Mouse (Mus musculus) midbrain, embryonic 10.5 days (tissue): ENCODE results near the gene Mfsd5. TPM values are rescaled to one million over a fixed set of nuclear protein-coding genes. Genes with fewer than 3 reads are reported as not detected.

Source experiments
- DNase-seq: peaks from one replicate; pipeline ENCODE4 v3.0.0-alpha.2; 2017; ENCODE audit warnings: low spot score
- H3K27ac ChIP-seq: fragments of 300-500 bp; sonication (generic); replicated peaks from 2 replicates; pipeline ENCODE4 v1.5.1; 2016; ENCODE audit warnings: mild to moderate bottlenecking
- H3K27me3 ChIP-seq: fragments of 300-500 bp; sonication (generic); 2 replicates; pipeline ENCODE4 v1.6.1; 2016; ENCODE audit warnings: low read depth, mild to moderate bottlenecking; ENCODE audit not compliant: poor library complexity, severe bottlenecking
- H3K36me3 ChIP-seq: fragments of 300-500 bp; sonication (generic); 2 replicates; pipeline ENCODE4 v1.6.1; 2016; ENCODE audit warnings: mild to moderate bottlenecking, moderate library complexity
- H3K4me1 ChIP-seq: fragments of 300-500 bp; sonication (generic); 2 replicates; pipeline ENCODE4 v1.6.1; 2016
- H3K4me3 ChIP-seq: fragments of 300-500 bp; sonication (generic); 2 replicates; pipeline ENCODE4 v1.5.1; 2016; ENCODE audit warnings: mild to moderate bottlenecking, moderate library complexity
- H3K9me3 ChIP-seq: fragments of 300-500 bp; sonication (generic); replicated peaks from 2 replicates; pipeline ENCODE4 v1.6.1; 2016; ENCODE audit warnings: mild to moderate bottlenecking
- WGBS: fragments of 180-500 bp; shearing (Covaris S2); methylation state at CpG from one replicate; pipeline ENCODE4 v1.1.7; 2016; 5-methylcytosine and 5-hydroxymethylcytosine counted together
- polyA plus RNA-seq: library from polyadenylated mRNA; unstranded; fragments of >200 nt; fragmentation: Nextera tagmentation; extraction: Ambion mirVana; gene quantifications from 2 replicates; pipeline ENCODE4 v1.2.1, GENCODE M21; 2016

Mfsd5 gene
- polyA plus RNA-seq, 1 experiment from 2014 or later = 63.2 TPM

DNA sequence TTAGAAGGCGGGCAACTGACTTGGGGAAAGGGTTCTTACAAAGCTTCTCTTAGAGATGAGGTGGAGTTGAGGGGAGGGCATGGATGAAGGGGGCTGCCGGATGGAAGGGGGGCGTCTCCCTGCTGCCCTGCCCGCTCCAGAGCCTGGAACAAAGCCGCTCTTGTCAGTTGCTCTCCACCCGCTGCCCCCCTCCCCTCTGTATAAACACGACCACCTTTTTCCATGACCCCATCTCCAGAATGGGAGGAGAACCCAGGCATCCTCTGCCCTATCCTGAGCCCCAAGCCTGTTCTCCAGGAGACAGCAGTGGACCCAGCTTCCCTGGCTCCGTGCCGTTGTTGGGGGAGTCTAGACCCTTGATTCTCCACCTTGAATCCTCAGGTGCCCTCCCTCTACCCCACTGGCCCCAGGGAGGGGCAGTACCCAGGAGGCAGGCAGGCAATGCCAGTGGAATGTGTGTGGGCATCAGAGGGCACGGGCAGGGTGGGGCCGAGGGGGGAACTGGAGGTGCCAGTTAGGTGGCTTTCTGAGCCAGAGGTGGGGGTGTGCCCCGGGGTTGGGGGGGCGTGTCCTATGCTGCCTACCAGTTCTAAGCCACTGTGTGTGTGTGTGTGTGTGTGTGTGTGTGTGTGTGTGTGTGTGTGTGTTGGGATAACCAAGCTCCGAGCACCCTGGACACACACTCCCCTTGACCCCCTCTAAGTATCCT, 23.6 kb upstream of the Mfsd5 start:
- WGBS = 49% methylated on average over 13 of the region's 14 CpGs
- Histone ChIP-seq H3K9me3 (no peaks in the 10 kb centered on the region), H3K4me1 (peaks cover 46% of the 10 kb centered on the region), H3K27me3 (peaks cover 91% of the 10 kb centered on the region), H3K4me3 (peak overlapping the region; percentile 66; the same call in 1 of the 2 replicates), H3K27ac (no peak overlapping the region; the same call in 1 of the 2 replicates), H3K36me3 (no peaks in the 10 kb centered on the region)
- DNase-seq = no peak

- H3K36me3 ChIP-seq = no peaks in the 10 kb centered on the region
- DNase-seq = no peak
- WGBS = 9% methylated on average over 22 of the region's 22 CpGs
- no peaks in the 10 kb centered on the region for H3K9me3 ChIP-seq
- peak overlapping the region; percentile 75 for H3K27ac ChIP-seq
- peaks cover 42% of the 10 kb centered on the region for H3K4me1 ChIP-seq
- peaks cover 82% of the 10 kb centered on the region for H3K27me3 ChIP-seq
- H3K4me3 ChIP-seq = peak overlapping the region; percentile 66
Observed at GRCm38 (mm10) chr15:102256431-102257201, 22.6 kb upstream of the Mfsd5 start.

DNA sequence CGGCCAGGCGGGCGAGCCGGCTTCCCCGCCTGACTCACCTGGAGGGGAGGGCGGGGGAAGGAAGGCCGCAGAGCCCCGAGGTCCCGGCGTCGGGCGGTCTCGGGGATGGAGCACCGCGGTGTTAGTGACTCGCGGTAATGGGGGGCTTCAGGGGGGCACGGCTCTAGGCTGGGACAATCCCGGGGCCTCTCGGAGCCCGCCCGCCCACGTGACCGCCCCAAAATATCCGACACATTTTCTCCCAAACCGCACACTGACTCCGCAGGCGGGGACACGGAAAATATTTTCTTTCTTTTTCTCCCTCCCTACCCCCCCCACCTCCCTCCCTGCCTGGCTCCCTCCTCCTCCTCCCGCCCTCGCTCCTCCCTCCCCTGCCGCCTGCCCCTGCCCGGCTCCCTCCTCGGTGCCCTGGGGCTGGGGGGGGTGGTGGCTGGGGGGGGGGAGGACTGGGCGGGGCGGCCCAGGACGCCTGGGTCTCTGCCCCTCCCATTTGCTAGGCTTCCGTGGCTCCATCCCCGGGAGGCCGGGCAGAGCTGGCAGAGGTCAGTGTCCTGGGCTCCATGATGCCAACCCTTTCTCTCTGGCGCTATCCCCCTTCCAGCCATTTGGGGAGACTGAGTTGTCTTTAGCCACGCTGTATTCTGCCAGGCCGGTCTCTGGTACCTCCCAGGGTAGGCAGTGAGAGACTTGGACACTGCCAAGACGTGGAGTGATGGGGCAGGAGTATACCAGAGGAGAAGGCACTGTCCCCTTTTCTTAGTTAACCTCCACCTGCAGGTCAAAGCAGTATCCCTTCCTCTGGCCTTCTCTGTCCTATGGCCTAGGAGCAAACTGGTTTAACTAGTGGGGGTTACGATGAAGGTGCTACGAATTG, 21.8 kb upstream of the Mfsd5 start, which contains the start of gene Rarg:
Gene Rarg, minus strand, starts transcription at position 316 of the 874 bp plus-strand sequence.
- no peaks in the 10 kb centered on the region for H3K9me3 ChIP-seq
- under 1% methylated on average over 40 of the region's 46 CpGs for WGBS
- no peaks in the 10 kb centered on the region for H3K36me3 ChIP-seq
- peaks cover 42% of the 10 kb centered on the region for H3K4me1 ChIP-seq
- peak within 1 kb of the TSS; percentile 66 for H3K4me3 ChIP-seq
- peaks cover 78% of the 10 kb centered on the region for H3K27me3 ChIP-seq
- peak; percentile 49 for DNase-seq
- H3K27ac ChIP-seq = peak within 1 kb of the TSS; percentile 75

GRCm38 (mm10) chr15:102258076-102258470, 21.2 kb upstream of the Mfsd5 start:
- peaks cover 81% of the 10 kb centered on the region for H3K27me3 ChIP-seq

DNA sequence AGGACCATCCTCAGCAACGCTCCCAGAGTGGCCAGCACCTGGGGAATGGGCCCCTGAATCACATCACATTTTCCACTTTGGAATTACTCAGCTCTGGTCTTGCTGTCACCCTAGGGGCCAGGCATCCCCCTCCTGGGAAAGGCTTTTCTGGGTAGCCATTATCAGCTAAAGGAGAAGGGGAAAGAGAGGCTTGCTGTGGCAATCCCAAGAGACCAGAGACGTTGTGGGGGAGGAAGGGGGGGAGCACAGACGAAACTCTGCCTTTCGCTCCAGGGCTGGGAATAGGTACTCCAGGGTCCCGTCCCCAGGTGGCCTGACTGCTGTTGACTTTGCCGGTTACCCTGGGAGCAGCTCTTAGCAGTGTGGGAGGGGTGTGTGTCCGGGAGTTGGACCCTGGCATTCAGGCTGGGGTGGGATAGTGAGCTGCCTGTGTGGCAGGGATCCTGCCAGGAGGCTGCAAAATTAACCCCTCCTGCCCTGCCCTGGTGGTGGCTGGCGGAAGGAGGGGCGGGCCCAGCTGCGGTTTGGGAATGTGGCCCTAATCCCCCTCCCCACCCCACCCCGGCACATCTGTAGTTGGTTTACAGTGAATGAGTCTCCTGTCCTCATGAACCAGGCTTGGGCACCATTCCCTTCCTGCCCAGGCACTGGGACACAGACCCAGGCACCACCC, 20.5 kb upstream of the Mfsd5 start:
- peaks cover 42% of the 10 kb centered on the region for H3K4me1 ChIP-seq
- H3K27me3 ChIP-seq = peaks cover 81% of the 10 kb centered on the region
- H3K27ac ChIP-seq = peak overlapping the region; percentile 29; the same call in 1 of the 2 replicates
- H3K36me3 ChIP-seq = no peaks in the 10 kb centered on the region
- DNase-seq = no peak
- 8% methylated on average over 11 of the region's 11 CpGs for WGBS
- H3K4me3 ChIP-seq = 0 out of 2 replicates have a peak overlapping the region, but pooled peaks have one; percentile 5
- H3K9me3 ChIP-seq = no peaks in the 10 kb centered on the region

More at GRCm38 (mm10) chr15:102258076-102258470, 21.2 kb upstream of the Mfsd5 start:
- Histone ChIP-seq H3K4me3 (peak overlapping the region; percentile 66), H3K9me3 (no peaks in the 10 kb centered on the region), H3K36me3 (no peaks in the 10 kb centered on the region), H3K27ac (0 out of 2 replicates have a peak overlapping the region, but pooled peaks have one; percentile 29), H3K4me1 (peaks cover 42% of the 10 kb centered on the region)
- WGBS = 4% methylated on average over 12 of the region's 12 CpGs
- DNase-seq = peak; percentile 46

DNA sequence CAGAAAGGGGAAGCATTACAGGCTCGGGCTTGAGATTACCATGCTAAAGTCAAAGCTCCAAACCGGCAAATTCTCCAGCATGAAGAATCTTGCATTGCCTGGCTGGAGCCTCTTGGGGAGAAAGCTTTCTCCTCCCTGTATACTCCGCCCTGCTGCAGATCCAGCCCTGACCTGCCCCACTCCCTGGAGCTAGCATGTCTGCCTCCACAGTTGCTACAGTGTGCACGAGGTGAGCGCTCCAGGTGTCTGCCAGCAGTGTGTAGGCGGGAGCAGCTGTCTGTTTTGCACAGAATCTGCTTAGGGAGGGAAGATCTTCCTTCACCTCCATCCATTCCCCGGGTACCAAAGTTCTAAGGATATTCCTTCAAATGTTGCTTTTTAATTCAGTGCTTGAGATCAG, 16.7 kb upstream of the Mfsd5 start:
- H3K27ac ChIP-seq = no peak overlapping the region
- peaks cover 42% of the 10 kb centered on the region for H3K27me3 ChIP-seq
- no peaks in the 10 kb centered on the region for H3K9me3 ChIP-seq
- no peak overlapping the region for H3K4me3 ChIP-seq
- peaks cover 21% of the 10 kb centered on the region for H3K4me1 ChIP-seq
- 48% methylated on average over 7 of the region's 7 CpGs for WGBS
- DNase-seq = no peak
- no peaks in the 10 kb centered on the region for H3K36me3 ChIP-seq

DNA sequence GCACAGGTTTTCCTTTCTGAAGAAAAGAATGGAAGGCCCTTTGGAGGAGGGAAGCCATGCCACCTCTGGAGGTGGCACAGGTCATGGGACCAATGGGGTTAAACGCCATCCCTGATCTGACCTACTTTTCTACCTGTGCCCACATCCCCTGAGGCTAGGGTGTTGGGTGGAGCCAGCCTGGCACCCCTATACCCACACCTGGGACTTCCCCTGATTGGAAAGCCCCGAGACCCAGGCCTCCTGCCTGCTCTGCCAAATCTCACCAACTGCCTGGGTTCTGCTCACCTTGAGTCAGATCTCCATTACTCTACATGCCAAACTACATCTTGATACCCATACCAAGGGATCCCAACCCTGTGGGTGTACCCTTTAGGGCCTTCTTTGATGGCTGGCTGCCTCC, 16.2 kb upstream of the Mfsd5 start:
- H3K9me3 ChIP-seq = no peaks in the 10 kb centered on the region
- peaks cover 38% of the 10 kb centered on the region for H3K27me3 ChIP-seq
- peaks cover 17% of the 10 kb centered on the region for H3K4me1 ChIP-seq
- H3K4me3 ChIP-seq = no peak overlapping the region
- no peak for DNase-seq
- no peak overlapping the region for H3K27ac ChIP-seq
- 81% methylated on average over 2 of the region's 2 CpGs for WGBS
- no peaks in the 10 kb centered on the region for H3K36me3 ChIP-seq

DNA sequence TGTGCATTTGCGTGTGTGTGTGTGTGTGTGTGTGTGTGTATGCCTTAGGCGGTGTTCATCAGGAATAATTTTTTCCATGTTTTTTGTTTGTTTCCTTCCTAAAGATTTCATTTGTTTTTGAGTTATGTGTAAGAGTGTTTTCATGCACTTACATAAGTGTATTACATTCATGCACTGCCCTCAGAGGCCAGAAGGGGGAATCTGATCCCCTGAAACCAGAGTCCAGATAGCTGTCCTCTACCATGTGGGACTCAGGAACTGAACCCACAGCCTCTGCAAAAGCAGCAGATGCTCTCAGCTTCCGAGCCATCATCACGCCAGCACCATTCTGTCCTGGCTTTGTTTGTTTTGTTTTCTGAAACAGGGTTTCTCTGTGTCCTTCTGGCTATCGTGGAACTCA, 13.7 kb upstream of the Mfsd5 start:
- no peak for DNase-seq
- Histone ChIP-seq H3K27me3 (peaks cover 27% of the 10 kb centered on the region), H3K4me3 (no peak overlapping the region), H3K4me1 (peaks cover 8% of the 10 kb centered on the region), H3K36me3 (no peaks in the 10 kb centered on the region), H3K27ac (no peak overlapping the region), H3K9me3 (no peaks in the 10 kb centered on the region)
- 94% methylated on average over 5 of the region's 5 CpGs for WGBS

- Histone ChIP-seq H3K27me3 (peaks cover 25% of the 10 kb centered on the region), H3K36me3 (no peaks in the 10 kb centered on the region), H3K27ac (peak within 1 kb of the TSS; percentile 68), H3K4me1 (peaks cover 19% of the 10 kb centered on the region), H3K4me3 (peak within 1 kb of the TSS; percentile 45), H3K9me3 (no peaks in the 10 kb centered on the region)
- peak; percentile 26 for DNase-seq
- 4% methylated on average over 21 of the region's 21 CpGs for WGBS
Observed at GRCm38 (mm10) chr15:102270274-102270960, 8.8 kb upstream of the Mfsd5 start, which contains the start of gene Gm9918. Gene Gm9918, plus strand, starts transcription at chr15:102270563.

- H3K27ac ChIP-seq = no peak overlapping the region
- H3K27me3 ChIP-seq = peaks cover 25% of the 10 kb centered on the region
- H3K4me3 ChIP-seq = no peak overlapping the region
- peaks cover 19% of the 10 kb centered on the region for H3K4me1 ChIP-seq
- no peaks in the 10 kb centered on the region for H3K9me3 ChIP-seq
- no peak for DNase-seq
- no peaks in the 10 kb centered on the region for H3K36me3 ChIP-seq
- 21% methylated on average over 3 of the region's 3 CpGs for WGBS
Observed at GRCm38 (mm10) chr15:102271441-102271840, 7.8 kb upstream of the Mfsd5 start.

DNA sequence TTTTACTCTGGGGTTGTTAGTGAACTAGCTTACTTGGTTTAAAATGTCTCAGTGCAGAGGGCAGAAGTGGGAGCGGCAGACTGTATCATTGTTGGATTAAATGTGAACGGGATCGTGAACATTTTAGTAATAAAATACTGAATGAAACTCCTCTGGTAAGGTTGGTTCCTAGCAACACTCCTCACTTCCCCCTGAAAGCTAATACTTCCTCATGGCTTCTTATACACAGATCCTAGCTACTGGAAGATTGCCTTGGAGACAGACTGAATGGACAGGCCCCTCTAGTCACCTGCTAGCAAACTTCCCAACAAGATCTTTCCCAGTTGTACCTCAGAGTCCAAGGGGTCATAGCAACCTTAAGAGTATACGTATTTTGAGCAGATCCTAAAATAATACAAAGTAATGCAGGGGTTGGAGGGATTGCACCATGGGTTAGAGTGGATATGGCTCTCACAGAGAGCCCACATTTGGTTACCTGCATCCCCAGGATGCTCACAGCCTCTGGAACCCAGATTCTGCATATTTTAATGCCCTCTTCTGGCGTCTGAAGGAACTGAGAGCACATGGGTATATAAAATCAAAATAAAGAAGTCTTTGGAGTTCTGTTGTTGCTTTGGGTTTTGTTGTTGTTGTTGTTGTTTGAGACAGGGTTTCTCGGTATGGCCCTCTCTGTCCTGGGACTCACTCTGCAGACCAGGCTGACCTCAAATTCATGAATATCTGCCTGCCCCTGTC, 5.1 kb upstream of the Mfsd5 start:
- 73% methylated on average over 6 of the region's 6 CpGs for WGBS
- no peaks in the 10 kb centered on the region for H3K9me3 ChIP-seq
- peaks cover 26% of the 10 kb centered on the region for H3K4me1 ChIP-seq
- no peak for DNase-seq
- H3K36me3 ChIP-seq = no peaks in the 10 kb centered on the region
- H3K27ac ChIP-seq = no peak overlapping the region
- no peak overlapping the region for H3K4me3 ChIP-seq
- peaks cover 25% of the 10 kb centered on the region for H3K27me3 ChIP-seq
